Mouse (Mus musculus) intestine, embryonic 16.5 days (tissue): ENCODE measurements at regions not wholly inside any gene's neighbourhood (a gene's known extent, or its start where the extent isn't known, plus 50 kb on each side); places are given as distances from the start of the nearest gene placed in this dataset.

Source experiments
- ATAC-seq: fragments of 200-750 bp; cut with Nextera tagmentation; 2 replicates; pipeline ENCODE4 v1.8.0; 2017; ENCODE audit warnings: moderate TSS enrichment, moderate library complexity
- H3K27ac ChIP-seq: fragments of 300-500 bp; sonication (generic); 2 replicates; pipeline ENCODE4 v1.5.1; 2014; ENCODE audit warnings: mild to moderate bottlenecking, low read length
- H3K27me3 ChIP-seq: fragments of 300-500 bp; sonication (generic); replicated peaks from 2 replicates; pipeline ENCODE4 v1.6.1; 2014; ENCODE audit warnings: low read length, control low read depth, mixed read lengths; ENCODE audit not compliant: control insufficient read depth, insufficient read depth
- H3K36me3 ChIP-seq: fragments of 300-500 bp; sonication (generic); 2 replicates; pipeline ENCODE4 v1.6.1; 2014; ENCODE audit warnings: low read length, control low read depth; ENCODE audit not compliant: control insufficient read depth, insufficient read depth
- H3K4me1 ChIP-seq: fragments of 300-500 bp; sonication (generic); 2 replicates; pipeline ENCODE4 v1.6.1; 2014; ENCODE audit warnings: low read length, control low read depth, mixed read lengths; ENCODE audit not compliant: control insufficient read depth, insufficient read depth
- H3K4me2 ChIP-seq: fragments of 300-500 bp; sonication (generic); 2 replicates; pipeline ENCODE4 v1.6.1; 2014; ENCODE audit warnings: low read depth, low read length, control low read depth
- H3K4me3 ChIP-seq: fragments of 300-500 bp; sonication (generic); 2 replicates; pipeline ENCODE4 v1.5.1; 2014; ENCODE audit warnings: mild to moderate bottlenecking, low read length
- H3K9ac ChIP-seq: fragments of 300-500 bp; sonication (generic); 2 replicates; pipeline ENCODE4 v1.6.1; 2014; ENCODE audit warnings: low read depth, low read length
- H3K9me3 ChIP-seq: fragments of 300-500 bp; sonication (generic); 2 replicates; pipeline ENCODE4 v1.6.1; 2016; ENCODE audit warnings: low read length, control low read depth; ENCODE audit not compliant: control insufficient read depth

GRCm38 (mm10) chr12:14835510-14835909 lies 683.7 kb upstream of the Fam84a start:
- Histone ChIP-seq H3K4me2 (no peak overlapping the region), H3K9me3 (no peaks in the 10 kb centered on the region), H3K27me3 (no peaks in the 10 kb centered on the region), H3K36me3 (no peaks in the 10 kb centered on the region), H3K9ac (no peak overlapping the region), H3K27ac (no peak overlapping the region), H3K4me1 (no peaks in the 10 kb centered on the region), H3K4me3 (no peak overlapping the region)
- no peak for ATAC-seq
